Mouse (Mus musculus): ENCODE results near the gene Grm4. TPM values are rescaled to one million over a fixed set of nuclear protein-coding genes. Genes with fewer than 3 reads are reported as not detected.

Gene Grm4
- polyA plus RNA-seq, 1 experiment from 2014 or later: 1.3 TPM

DNA sequence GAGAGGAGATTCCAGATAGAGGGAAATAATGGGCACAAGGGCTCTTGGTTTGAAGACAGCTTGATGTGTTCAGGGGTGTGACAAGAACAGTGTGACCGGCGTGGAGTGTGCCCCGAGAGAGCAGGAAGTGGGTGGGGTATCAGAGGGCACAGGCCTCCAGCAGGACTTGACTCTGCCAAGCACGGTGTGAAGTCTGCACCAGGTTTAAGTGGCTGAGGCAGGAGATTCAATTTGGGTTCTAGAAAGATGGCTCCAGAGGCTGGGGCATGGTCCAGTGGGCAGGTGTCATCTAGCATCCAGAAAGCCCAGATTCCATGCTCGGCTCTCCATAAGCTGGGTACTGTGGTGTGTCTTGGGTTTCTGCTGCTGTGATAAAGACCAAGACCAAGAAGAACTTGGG lies 23.4 kb downstream of the Grm4 start:
- Histone ChIP-seq H3K27ac (ENCODE audit: low read depth, low read length) (no peak overlapping the region), H3K4me2 (ENCODE audit: low read depth, low read length, severe bottlenecking) (no peak overlapping the region), H3K27me3 (ENCODE audit: control insufficient read depth, insufficient read depth, low read length) (no peaks in the 10 kb centered on the region), H3K4me3 (ENCODE audit: low read depth, low read length) (no peak overlapping the region), H3K9me3 (ENCODE audit: control insufficient read depth, low read length) (no peaks in the 10 kb centered on the region), H3K4me1 (replicated peaks; ENCODE audit: control insufficient read depth, insufficient read depth, low read length) (peaks cover 19% of the 10 kb centered on the region), H3K9ac (ENCODE audit: low read length) (no peak overlapping the region), H3K36me3 (ENCODE audit: control insufficient read depth, insufficient read depth, low read length) (no peaks in the 10 kb centered on the region)
- WGBS: 81% methylated on average over 5 of the region's 5 CpGs
- ATAC-seq (replicated peaks; ENCODE audit: low FRiP score) (no peak), DNase-seq (ENCODE audit: low spot score) (no peak)

DNA sequence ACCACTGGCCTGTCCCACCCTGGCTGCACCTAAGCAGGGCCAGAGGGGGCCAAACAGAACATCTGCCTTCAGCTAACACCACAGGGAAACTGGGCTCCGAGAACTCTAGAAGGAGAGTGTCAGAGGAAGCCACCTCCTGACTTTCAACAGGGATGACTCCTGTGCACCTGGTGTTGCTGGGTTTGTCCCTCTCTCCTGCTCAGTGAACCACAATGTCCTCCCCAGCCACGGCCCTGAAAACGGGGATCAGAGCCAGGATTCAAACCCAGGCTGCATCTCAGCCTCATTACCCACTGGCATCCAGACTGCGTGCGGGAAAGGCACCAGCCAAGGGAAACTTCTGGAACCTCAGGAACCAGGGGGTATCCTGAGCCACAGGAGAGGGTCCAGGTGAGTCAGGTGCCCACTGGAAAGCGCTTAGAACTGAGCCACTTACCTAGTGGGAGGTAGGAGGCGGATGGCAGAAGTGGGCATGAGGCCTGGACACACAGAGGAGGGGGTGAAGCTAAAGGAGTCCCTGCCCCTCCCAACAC lies 26.1 kb downstream of the Grm4 start:
- 86% methylated on average over 7 of the region's 7 CpGs for WGBS
- Histone ChIP-seq H3K4me1 (replicated peaks; ENCODE audit: control insufficient read depth, insufficient read depth, low read length) (peaks cover 2% of the 10 kb centered on the region; the same call in 1 of the 2 replicates), H3K4me3 (ENCODE audit: low read depth, low read length) (no peak overlapping the region), H3K9me3 (ENCODE audit: control insufficient read depth, low read length) (no peaks in the 10 kb centered on the region), H3K4me2 (ENCODE audit: low read depth, low read length, severe bottlenecking) (no peak overlapping the region), H3K9ac (ENCODE audit: low read length) (no peak overlapping the region), H3K36me3 (ENCODE audit: control insufficient read depth, insufficient read depth, low read length) (no peaks in the 10 kb centered on the region), H3K27me3 (ENCODE audit: control insufficient read depth, insufficient read depth, low read length) (no peaks in the 10 kb centered on the region), H3K27ac (ENCODE audit: low read depth, low read length) (no peak overlapping the region)
- DNase-seq (ENCODE audit: low spot score) (no peak), ATAC-seq (replicated peaks; ENCODE audit: low FRiP score) (no peak)

DNA sequence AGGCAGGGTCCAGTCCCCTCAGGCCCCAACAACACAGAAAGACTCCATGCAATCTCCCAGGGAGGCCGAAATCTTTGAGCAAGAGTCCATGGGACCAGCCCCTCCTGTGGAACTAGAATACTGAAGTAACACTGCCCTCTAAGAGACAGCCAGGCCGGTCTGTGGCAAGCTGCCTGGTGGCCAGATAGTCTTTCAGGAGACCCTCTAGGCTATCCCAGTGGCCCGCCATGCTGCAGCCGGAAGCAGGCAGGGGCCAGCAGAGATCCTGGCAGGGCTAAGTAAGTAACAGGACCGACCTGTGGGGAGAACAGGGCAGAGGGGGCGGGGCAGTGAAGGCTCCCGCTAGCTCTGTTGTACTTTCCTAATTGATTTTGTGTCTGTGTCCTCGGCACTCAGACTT lies 27.2 kb downstream of the Grm4 start:
- Histone ChIP-seq H3K4me3 (ENCODE audit: low read depth, low read length) (no peak overlapping the region), H3K4me2 (ENCODE audit: low read depth, low read length, severe bottlenecking) (no peak overlapping the region), H3K27ac (ENCODE audit: low read depth, low read length) (no peak overlapping the region), H3K27me3 (ENCODE audit: control insufficient read depth, insufficient read depth, low read length) (no peaks in the 10 kb centered on the region), H3K9ac (ENCODE audit: low read length) (no peak overlapping the region), H3K4me1 (replicated peaks; ENCODE audit: control insufficient read depth, insufficient read depth, low read length) (peaks cover 2% of the 10 kb centered on the region; the same call in 1 of the 2 replicates), H3K9me3 (ENCODE audit: control insufficient read depth, low read length) (no peaks in the 10 kb centered on the region), H3K36me3 (ENCODE audit: control insufficient read depth, insufficient read depth, low read length) (no peaks in the 10 kb centered on the region)
- WGBS: 40% methylated on average over 8 of the region's 8 CpGs
- ATAC-seq (replicated peaks; ENCODE audit: low FRiP score): no peak
- DNase-seq (ENCODE audit: low spot score): no peak

DNA sequence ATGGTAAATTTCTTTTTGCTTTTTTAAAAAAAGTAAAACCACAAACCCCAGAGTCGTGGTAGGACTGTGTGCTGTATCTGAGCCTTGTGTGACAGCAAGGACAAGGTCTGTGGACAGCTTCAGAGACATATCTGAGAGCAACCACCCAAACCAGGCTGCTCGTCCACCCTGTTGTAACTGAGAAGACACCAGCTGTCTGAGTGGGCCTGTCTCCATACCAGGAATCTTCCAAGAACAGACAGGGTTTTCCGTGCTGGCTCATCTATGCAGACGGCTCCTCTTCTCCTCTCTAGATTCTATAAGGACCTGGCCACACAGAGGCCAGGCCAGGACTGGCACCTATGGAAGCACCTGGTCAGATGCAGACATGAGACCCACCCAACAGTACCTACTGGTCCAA lies 27.8 kb downstream of the Grm4 start:
- Histone ChIP-seq H3K9me3 (ENCODE audit: control insufficient read depth, low read length) (no peaks in the 10 kb centered on the region), H3K4me3 (ENCODE audit: low read depth, low read length) (no peak overlapping the region), H3K4me1 (replicated peaks; ENCODE audit: control insufficient read depth, insufficient read depth, low read length) (peaks cover 2% of the 10 kb centered on the region; the same call in 1 of the 2 replicates), H3K27me3 (ENCODE audit: control insufficient read depth, insufficient read depth, low read length) (no peaks in the 10 kb centered on the region), H3K36me3 (ENCODE audit: control insufficient read depth, insufficient read depth, low read length) (no peaks in the 10 kb centered on the region), H3K4me2 (ENCODE audit: low read depth, low read length, severe bottlenecking) (no peak overlapping the region), H3K9ac (ENCODE audit: low read length) (no peak overlapping the region), H3K27ac (ENCODE audit: low read depth, low read length) (no peak overlapping the region)
- ATAC-seq (replicated peaks; ENCODE audit: low FRiP score): no peak
- no peak for DNase-seq (ENCODE audit: low spot score)
- 83% methylated on average over 4 of the region's 4 CpGs for WGBS

DNA sequence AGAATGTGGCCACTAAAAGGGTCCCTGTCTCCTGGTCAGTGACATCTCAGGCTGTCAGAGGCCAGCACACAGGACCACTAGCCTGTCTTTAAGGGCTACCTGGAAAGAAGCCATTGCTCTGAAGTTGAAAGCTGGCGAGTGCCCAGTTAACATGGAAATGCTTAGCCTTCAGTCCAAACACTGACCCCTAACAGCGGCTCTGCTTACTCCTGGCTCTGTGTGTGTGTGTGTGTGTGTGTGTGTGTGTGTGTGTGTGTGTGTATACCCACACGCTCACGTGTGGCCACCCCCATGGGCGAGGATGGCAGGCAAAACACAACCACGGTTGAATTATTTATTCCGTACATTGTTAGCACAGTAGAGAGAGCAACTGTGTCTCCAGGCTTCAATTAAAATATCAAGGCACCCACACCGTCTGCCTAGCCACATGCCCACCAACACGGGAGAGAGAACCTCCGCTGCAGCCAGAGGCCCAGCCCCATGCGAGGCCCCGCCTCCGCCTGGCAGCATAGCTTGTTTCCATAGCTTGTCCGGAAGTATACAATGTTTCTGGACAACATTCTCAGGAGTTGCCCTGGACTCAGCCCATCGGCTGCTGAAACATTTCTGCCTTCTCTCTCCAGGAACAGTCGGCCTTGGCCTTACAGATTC lies 32.9 kb downstream of the Grm4 start:
- peaks cover 3% of the 10 kb centered on the region; the same call in 1 of the 2 replicates for H3K4me1 ChIP-seq (replicated peaks; ENCODE audit: control insufficient read depth, insufficient read depth, low read length)
- DNase-seq (ENCODE audit: low spot score) (no peak), ATAC-seq (replicated peaks; ENCODE audit: low FRiP score) (no peak)
- WGBS: 79% methylated on average over 16 of the region's 16 CpGs
- H3K27ac ChIP-seq (ENCODE audit: low read depth, low read length): no peak overlapping the region
- H3K4me3 ChIP-seq (ENCODE audit: low read depth, low read length): no peak overlapping the region
- no peaks in the 10 kb centered on the region for H3K36me3 ChIP-seq (ENCODE audit: control insufficient read depth, insufficient read depth, low read length)
- H3K9me3 ChIP-seq (ENCODE audit: control insufficient read depth, low read length): no peaks in the 10 kb centered on the region
- no peaks in the 10 kb centered on the region for H3K27me3 ChIP-seq (ENCODE audit: control insufficient read depth, insufficient read depth, low read length)
- H3K9ac ChIP-seq (ENCODE audit: low read length): no peak overlapping the region
- no peak overlapping the region for H3K4me2 ChIP-seq (ENCODE audit: low read depth, low read length, severe bottlenecking)

DNA sequence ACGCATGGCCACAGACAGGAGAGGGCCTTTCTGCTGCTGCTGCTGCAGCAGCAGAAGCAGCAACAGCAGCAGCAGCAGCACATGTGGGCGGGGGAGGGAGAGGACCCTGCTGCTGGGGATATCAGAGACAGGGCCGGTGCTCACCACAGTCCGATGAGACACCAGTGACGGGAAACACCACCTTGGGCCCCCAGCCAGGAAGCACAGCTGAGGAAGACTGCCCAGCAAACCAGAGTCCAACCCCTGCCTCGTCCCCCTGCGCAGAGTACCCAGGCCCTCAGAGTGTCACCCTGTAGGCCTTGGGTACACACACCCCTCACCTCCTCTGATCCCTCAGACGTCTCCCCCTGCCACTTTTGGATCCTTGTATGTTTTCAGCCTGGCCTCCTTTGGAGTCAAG lies 35.3 kb downstream of the Grm4 start:
- DNase-seq (ENCODE audit: low spot score) (no peak), ATAC-seq (replicated peaks; ENCODE audit: low FRiP score) (no peak)
- no peak overlapping the region for H3K9ac ChIP-seq (ENCODE audit: low read length)
- peaks cover 3% of the 10 kb centered on the region; the same call in 1 of the 2 replicates for H3K4me1 ChIP-seq (replicated peaks; ENCODE audit: control insufficient read depth, insufficient read depth, low read length)
- no peak overlapping the region for H3K27ac ChIP-seq (ENCODE audit: low read depth, low read length)
- 53% methylated on average over 8 of the region's 8 CpGs for WGBS
- H3K4me3 ChIP-seq (ENCODE audit: low read depth, low read length): no peak overlapping the region
- H3K36me3 ChIP-seq (ENCODE audit: control insufficient read depth, insufficient read depth, low read length): no peaks in the 10 kb centered on the region
- no peak overlapping the region for H3K4me2 ChIP-seq (ENCODE audit: low read depth, low read length, severe bottlenecking)
- H3K9me3 ChIP-seq (ENCODE audit: control insufficient read depth, low read length): no peaks in the 10 kb centered on the region
- H3K27me3 ChIP-seq (ENCODE audit: control insufficient read depth, insufficient read depth, low read length): no peaks in the 10 kb centered on the region

DNA sequence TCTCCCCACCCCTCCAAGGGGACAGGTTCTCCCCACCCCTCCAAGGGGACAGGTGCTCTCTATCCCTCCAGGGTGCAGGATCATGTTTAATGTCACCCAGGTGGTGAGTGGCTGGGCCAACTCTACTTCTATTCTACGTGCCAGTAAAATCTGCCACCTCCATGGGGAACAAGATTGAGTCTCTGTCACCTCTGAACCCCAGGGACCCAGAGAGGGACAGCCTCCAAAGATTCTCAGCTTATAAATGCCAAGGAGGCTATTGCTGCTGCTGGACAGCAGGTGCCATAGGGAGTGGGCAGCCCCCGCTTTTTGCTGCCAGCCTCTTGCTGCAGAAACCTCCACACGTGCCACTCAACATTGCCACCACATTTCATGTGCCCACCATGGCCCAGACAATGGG lies 37.6 kb downstream of the Grm4 start:
- H3K4me2 ChIP-seq (ENCODE audit: low read depth, low read length, severe bottlenecking): no peak overlapping the region
- no peaks in the 10 kb centered on the region for H3K27me3 ChIP-seq (ENCODE audit: control insufficient read depth, insufficient read depth, low read length)
- no peak overlapping the region for H3K9ac ChIP-seq (ENCODE audit: low read length)
- DNase-seq (ENCODE audit: low spot score) (no peak), ATAC-seq (replicated peaks; ENCODE audit: low FRiP score) (no peak)
- peaks cover 11% of the 10 kb centered on the region for H3K4me1 ChIP-seq (replicated peaks; ENCODE audit: control insufficient read depth, insufficient read depth, low read length)
- H3K27ac ChIP-seq (ENCODE audit: low read depth, low read length): no peak overlapping the region
- WGBS: 82% methylated on average over 3 of the region's 3 CpGs
- H3K4me3 ChIP-seq (ENCODE audit: low read depth, low read length): no peak overlapping the region
- no peaks in the 10 kb centered on the region for H3K36me3 ChIP-seq (ENCODE audit: control insufficient read depth, insufficient read depth, low read length)
- no peaks in the 10 kb centered on the region for H3K9me3 ChIP-seq (ENCODE audit: control insufficient read depth, low read length)

DNA sequence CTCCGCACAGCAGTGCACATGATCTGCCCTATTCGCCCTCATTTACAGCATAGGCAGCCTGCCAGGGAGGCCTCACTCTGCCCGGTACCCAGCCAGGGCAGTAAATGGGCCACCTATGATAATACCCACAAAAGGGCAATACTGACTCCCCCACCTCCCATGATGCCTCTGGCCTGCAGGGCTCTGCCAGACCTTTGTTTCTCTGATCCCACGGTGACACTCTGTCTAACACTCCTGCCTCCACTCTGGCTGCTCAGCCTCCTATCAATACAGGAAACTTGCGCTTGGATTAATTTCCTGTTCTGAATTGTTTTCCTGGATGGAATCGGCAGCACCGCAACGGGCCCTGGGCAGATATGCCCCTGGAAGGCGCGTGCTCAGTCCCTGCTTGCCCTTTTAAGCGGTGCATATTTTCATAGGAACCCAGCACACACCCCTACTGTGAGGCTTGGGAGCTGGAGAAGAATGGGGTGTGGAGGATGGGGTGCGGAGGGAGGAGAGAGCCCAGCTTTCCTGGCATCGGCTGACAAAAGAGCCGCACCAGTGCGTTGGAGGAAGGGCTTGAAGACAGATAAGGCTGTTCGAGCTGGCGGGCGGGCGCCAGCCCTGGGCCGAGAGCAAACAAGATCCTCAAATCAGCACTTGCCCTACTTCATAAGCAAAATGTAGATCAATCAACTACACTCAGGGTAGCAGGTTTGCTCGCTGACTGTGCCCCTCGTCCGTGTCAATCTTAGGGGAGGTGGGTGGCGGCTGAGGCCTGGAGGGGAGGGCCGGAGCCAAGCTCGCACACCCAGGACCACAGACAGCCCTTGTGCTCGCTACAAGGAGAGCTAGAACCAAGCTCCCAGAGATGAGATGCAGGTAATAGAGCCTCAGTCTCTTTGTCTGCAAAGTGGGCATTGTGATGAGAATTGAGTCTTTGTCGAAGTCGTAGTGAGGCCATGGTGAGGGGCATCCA lies 40.8 kb downstream of the Grm4 start:
- Histone ChIP-seq H3K27ac (ENCODE audit: low read depth, low read length) (no peak overlapping the region), H3K36me3 (ENCODE audit: control insufficient read depth, insufficient read depth, low read length) (no peaks in the 10 kb centered on the region), H3K4me2 (ENCODE audit: low read depth, low read length, severe bottlenecking) (no peak overlapping the region), H3K9me3 (ENCODE audit: control insufficient read depth, low read length) (no peaks in the 10 kb centered on the region), H3K27me3 (ENCODE audit: control insufficient read depth, insufficient read depth, low read length) (no peaks in the 10 kb centered on the region), H3K9ac (ENCODE audit: low read length) (0 out of 2 replicates have a peak overlapping the region, but pooled peaks have one; percentile 35), H3K4me3 (ENCODE audit: low read depth, low read length) (no peak overlapping the region), H3K4me1 (replicated peaks; ENCODE audit: control insufficient read depth, insufficient read depth, low read length) (peaks cover 11% of the 10 kb centered on the region)
- ATAC-seq (replicated peaks; ENCODE audit: low FRiP score): no peak
- no peak for DNase-seq (ENCODE audit: low spot score)
- WGBS: 60% methylated on average over 29 of the region's 29 CpGs
